Mouse (Mus musculus): ENCODE measurements around the gene 2310022A10Rik.
"Not testable (repeated sequence)": the region's sequence is repeated elsewhere in the genome, so short reads cannot be mapped to it uniquely, and the experiment has no call there.

Gene 2310022A10Rik

DNA sequence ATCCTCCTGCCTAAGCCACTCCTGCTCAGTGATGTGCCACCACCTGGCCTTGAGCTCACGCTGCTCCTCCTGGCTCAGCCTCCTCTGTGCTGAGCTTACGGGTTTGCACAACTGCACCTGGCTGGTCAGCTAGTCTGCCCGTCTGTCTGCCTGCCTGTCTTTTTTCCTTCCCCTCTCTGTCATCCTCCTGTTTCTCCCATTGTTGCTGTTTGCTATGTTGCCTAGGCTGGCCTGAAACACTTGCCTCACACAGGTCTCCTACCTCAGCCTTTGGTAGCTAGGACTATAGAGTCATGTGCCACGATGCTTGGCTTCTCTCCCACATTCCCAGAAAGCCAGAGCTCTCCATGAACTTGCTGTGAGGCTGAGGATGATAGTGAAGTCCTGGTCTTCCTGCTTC, 59.9 kb downstream of the 2310022A10Rik start:
- no peak for DNase-seq (ENCODE audit: low spot score in 2 of 2)

DNA sequence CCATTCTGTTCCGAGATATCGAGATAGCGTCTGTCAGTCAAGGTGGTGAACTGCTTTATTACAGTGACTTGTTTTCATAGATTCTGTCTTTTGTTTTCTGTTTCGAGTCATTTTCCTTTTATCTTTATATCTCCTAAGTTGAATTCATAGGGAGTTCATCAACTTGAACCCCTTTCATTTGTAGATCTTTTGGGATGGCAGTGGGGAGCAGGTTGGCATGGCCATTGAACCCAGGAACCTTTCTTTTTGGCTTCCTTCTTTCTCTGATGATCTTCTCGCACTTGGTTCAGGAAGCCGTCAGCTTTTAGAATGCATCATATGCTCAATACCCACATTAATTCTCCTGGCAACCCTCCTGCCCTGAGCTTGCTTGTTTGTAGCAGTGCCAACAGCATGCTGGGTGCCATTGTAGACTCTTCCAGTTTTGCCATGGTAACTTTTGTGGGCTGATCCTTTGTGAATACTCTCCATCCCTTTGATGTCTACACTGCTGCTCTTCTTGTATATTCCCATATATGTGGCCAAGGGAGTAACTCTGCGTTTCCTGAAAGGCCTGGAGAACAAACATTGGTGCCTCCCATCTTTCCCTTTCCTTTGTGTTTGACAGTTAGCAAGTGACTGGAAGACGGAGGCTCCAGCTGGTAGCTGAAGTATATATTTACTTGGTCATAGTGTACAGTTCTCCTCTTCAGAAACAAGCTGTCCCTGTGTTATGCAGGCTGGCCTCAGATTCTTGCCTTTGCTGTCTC, 60.9 kb downstream of the 2310022A10Rik start:
- peak in 1 of 2 experiments; percentile 53 for DNase-seq (ENCODE audit: low spot score in 2 of 2)

DNA sequence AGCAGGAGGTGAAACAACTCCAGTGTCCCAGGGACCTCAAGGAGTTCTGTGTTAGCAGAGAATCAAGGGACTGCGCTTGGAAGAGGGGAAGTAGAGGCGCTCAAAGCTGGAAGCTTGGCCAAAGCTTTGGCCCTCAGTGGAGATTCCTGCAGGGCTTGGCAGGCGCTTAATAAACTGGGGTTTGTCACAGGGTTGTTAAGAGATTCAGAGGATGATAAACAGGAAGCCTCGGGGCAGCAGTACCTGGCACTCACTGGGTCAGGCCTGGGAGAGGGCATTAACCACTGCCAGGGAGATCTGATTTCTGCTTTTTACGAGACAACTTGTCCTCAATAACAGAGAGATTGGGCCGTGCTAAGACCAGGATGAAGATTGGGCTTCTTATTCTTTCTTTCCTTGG, 68.0 kb downstream of the 2310022A10Rik start:
- DNase-seq (ENCODE audit: low spot score in 2 of 2) = peak in 1 of 2 experiments; percentile 29

DNA sequence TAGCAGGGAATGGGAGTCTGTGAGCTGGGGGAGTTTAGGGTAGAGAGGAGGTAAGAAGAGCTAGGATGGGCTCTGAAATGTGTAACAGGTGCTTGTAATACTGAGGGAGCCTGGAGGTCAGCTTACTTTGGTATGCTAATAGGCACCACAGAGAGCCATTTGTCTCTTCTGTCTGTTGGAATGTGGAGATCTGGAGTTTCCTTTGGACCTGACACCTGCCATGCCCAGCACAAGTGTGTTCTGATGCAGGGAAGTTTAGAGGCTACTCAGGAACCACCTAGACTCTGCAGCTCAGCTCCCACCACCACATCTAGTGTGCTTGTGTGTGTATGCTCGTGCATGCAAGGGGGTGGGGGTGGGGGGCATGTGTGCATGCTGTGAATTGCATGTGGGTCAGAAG, 69.2 kb downstream of the 2310022A10Rik start:
- DNase-seq (ENCODE audit: low spot score in 2 of 2) = no peak

DNA sequence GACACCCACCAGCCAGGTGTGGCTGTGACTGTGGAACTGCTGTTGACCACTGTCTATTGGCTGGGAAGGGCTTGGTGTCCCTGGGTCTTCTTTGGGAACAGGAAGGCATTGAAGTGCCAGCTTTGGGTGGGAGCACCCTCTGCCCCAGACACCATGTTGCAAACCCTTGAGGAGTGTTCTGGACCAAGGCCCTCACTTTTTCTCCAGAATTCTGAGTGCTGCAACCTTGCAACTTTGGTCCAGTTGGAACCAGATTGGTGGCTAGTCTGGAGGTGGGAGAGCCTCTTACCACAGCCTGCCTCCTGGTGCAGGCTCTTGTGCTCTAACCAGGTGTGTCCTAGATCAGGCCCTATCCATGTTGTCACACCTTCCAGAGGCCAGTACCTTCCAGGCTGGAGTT, 71.9 kb downstream of the 2310022A10Rik start:
- no peak for DNase-seq (ENCODE audit: low spot score in 2 of 2)

DNA sequence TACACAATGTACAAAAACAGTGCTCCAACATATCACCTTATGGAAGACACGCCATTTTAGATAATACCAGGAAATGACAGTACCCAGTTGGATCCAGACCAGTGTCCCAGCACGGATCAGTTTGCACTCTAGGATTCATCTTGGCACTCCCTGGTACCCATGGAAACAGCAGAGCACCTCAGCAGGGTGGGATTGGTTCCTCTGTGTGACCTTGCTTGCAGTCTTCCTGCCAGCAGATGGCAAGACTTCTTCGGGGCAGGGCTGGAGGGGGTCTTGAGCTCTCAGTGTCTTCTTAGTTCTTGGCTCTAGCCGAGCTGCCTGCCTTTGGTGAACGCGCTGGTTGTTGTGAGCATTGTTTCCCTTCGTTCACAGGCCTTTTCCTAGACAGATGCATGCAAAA, 74.7 kb downstream of the 2310022A10Rik start:
- no peak for DNase-seq (ENCODE audit: low spot score in 2 of 2)

DNA sequence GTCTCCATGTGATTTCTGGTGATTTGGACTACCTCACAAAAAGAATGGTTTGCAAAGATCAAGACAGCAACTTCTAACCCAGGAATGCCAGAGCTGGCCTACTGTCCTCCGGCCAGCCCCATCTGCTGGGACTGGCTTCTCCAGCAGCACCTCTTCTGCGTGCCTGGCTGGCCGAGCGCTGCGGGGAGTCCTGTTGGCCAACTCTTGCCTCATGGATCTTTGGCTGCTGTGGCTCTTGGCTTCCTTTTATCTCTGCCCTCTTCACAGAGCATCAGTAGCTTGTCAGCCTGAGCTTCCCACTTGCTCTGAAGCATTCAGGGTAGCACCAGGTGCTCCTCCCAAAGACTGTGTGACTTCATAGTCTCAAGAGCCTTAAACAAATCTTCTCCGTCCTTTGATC, 75.2 kb downstream of the 2310022A10Rik start:
- no peak for DNase-seq (ENCODE audit: low spot score in 2 of 2)

DNA sequence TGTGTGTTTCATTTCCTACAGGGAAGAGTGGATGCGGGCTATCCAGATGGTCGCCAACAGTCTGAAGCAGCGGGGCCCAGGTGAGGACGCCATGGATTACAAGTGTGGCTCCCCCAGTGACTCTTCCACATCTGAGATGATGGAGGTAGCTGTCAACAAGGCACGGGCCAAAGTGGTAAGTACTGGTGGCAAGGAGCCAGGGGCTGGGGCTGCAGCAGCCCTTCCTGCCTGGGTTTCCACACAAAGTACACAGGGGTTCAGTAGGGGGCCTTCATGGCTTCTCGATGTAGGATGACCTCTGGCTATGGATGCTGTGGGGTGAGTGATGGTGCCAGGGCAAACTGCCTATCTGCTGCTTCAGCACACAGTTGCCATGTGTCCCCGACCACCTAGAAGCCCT, 75.8 kb downstream of the 2310022A10Rik start:
- DNase-seq (ENCODE audit: low spot score in 2 of 2) = not testable (repeated sequence)

DNA sequence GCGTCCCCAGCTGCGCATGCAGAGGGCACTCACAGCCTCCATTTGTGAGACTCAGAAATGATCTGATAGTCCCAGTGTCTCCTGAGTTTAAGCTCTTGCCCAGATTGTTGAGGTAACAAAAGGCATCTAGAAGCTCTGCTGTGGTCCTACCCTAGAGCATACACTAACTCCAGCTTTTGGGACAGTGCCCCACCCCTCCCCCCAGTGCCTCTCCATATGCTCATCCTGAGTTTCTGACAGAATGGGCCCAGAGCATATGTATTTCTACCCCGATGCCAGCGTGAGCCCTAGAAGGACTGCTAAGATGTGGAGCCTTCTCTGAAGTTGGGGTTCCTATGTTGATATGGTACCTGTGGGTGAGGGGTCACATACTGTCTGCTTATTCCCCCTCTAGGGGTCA, 78.4 kb downstream of the 2310022A10Rik start:
- DNase-seq (ENCODE audit: low spot score in 2 of 2) = no peak

Measured in left cerebral cortex, adult 9 months (tissue).